Mouse (Mus musculus) thymus, adult 2 months (tissue): ENCODE data around the gene Smtn.

Source experiments
- CTCF ChIP-seq: fragments of 200-500 bp; IDR thresholded peaks from 2 replicates; pipeline ENCODE4 v1.5.1; 2012; ENCODE audit warnings: mild to moderate bottlenecking, control low read depth, low read length, moderate library complexity, borderline replicate concordance; ENCODE audit not compliant: control insufficient read depth, poor library complexity, insufficient read depth; ENCODE audit errors: extremely low read depth
- POLR2A ChIP-seq: fragments of 200-500 bp; IDR thresholded peaks from 2 replicates; pipeline ENCODE4 v1.6.1; 2012; ENCODE audit warnings: mild to moderate bottlenecking, low read length, control low read depth, moderate library complexity; ENCODE audit not compliant: control insufficient read depth, poor library complexity, insufficient read depth; ENCODE audit errors: extremely low read depth

DNA sequence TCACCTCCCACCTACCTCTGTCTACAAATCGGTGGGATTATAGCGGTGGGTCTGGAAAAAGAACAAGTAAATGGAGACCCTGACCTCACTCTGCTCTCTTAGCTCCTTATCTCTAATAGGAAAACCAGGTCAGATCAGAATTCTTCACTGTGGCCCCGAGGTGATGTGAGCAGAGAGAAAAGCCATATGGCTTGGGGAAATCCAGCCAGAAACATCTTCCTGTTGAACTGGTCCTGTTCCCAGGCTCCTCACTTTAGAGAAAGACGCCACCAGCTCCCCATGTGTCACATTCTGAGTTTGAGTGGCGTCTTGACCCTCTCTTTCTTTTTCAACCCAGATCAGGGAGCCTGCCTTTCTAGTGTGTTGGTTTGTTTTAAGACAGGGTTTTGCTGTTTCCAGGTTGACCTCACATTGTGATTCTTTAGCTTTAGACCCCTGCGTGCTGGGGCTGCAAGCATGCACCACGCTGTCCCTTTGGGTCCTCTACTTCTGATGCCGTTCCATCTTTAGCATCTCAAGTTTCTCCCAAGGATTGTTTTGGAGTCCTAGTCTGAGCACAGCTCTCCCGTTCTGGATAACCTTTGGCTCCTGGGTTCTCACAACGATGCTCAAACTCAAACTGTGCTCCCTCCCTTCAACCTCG, 20.5 kb downstream of the Smtn start:
- no peak for TF ChIP-seq CTCF
- TF ChIP-seq POLR2A: no peak
